Mouse (Mus musculus) hindlimb bud, embryonic 11.5 days (tissue): ENCODE measurements around the gene Chst3.
"Not testable (repeated sequence)": the region's sequence is repeated elsewhere in the genome, so short reads cannot be mapped to it uniquely, and the experiment has no call there.

Source experiments
- DNase-seq: peaks from one replicate; pipeline ENCODE4 v3.0.0-alpha.2; 2012; ENCODE audit warnings: low read depth, low spot score; ENCODE audit errors: extremely low spot score

The Chst3 gene

DNA sequence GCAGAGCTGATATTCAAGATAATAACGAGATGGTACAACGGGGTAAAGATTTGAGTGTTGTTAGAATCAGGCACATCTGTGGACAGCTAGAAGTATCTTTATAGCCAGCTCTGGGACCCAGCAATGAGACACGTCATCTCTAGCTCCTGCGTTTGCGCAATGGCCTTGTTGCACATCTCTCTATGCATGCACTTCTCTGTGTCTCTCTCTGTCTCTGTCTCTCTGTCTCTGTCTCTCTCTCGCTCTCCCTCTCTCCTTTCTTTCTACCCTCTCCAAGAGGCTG, 56.1 kb downstream of the Chst3 start:
- no peak for DNase-seq

DNA sequence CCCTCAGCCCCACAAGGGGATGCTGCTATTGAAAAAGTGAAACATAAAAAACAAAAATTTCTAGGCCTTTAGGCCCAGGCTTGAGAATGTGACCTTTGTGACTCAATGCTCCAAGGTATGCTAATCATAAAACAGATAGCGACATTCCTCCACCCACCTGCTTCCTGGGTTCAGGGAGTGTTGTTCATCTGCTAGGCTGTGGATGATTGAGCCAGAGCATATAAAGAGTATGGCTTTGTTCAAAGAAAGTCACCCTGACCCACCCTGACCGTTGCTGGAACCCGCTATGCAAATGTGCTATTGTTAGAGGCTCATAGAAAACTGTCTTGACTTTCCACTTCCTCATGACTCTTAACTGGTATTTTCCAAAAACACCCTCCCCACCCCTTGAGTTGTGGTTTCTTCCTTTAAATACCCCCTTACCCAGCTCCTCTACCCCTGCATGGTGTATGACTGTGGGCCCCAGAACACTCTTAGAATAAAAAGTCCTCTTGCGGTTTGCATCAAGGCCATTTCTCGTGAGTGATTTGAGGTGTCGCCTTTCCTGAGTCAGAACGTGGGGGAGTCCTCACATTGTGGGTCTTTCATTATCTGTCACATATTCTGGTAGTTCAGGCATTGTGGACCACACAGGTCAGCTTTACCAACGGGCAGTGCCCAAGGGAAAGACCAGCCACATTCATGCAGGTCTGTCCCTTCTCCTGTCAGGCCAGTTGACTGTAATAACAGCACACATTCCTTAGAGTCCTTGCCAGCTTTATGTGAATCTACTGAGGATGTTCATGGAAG, 56.7 kb downstream of the Chst3 start:
- not testable (repeated sequence) for DNase-seq

DNA sequence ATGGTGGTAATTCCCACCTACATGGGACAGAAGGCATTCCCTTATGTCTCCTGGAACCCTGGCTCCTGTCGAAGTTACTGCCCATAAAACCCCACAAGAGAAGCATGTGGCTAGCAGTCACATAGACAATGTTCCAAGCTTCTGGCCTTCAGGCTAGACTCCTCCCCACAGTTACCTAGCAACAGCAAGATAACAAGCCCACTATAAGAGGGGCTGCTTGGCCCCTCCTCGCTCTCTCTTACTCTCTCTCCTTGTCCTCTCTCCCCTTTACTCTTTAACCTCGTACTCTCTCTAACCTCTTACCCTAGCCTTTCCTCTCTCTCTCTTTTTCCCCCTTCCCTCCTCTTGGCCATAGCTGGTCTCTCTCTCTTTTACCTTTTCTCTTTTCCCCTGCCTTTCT, 57.7 kb downstream of the Chst3 start:
- not testable (repeated sequence) for DNase-seq

DNA sequence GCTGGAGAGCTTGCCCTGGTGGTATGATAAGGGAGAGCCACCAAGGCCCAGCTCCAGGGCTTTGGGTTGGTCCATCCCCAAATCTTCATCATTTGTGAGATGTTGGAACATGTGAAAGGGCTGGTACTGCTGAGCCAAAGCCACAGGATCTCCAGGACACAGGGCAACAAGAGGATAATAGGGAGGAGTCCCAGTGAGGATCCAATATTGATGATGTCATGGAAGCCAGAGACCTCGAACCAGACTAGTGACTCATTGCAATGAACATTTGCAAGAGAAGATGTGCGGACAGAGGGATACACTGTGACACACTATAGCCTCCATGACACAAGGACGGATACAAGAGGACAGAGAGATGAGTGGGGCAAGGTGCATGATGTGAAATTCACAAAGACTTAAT, 60.9 kb downstream of the Chst3 start:
- DNase-seq, result no peak

DNA sequence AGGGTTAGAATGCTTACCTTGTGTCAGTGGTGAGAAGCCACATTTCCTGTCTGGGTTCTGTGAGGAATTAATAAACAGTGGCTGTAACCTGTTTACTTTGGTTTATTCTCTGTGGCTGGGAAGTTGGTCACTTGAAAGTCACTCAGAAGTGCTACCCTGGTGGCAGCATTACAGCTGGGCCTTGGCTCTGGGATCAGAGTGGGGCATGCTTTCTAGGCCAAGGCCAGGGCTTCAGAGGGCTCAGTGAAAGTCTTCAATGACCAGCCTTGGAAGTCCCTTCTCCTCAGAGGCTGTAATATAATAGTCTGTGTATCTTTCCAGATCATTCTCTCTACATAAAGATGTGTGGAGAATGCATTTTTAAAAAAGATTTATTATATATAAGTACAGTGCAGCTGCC, 63.0 kb downstream of the Chst3 start:
- no peak for DNase-seq

DNA sequence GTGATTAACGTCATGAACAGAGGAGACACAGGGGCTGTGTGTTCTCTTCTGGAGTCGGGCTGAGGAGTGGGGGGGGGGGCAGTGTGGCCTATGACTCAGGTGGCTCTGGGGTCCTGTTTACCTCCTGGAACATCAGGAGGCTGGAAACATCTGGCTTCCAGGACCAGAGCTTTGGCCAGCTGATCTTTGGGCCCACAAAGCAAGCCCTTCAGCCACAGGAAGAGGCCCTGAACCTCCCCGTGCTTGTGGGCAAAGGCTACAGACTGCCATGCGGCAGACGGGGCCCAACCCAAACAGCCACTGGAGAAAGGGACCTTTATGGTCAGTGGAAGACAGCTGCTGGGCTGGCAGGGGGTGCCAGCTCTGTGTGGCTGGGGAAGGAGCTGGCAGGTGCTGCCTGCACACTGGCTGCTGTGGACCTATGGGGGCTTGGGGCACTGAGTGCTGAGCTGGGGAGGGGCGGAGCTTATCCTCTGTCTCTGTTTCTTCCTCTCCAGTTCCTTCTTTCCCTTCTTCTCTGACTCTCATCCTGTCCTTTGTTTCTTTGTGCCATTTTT, 67.9 kb downstream of the Chst3 start:
- DNase-seq, result no peak

DNA sequence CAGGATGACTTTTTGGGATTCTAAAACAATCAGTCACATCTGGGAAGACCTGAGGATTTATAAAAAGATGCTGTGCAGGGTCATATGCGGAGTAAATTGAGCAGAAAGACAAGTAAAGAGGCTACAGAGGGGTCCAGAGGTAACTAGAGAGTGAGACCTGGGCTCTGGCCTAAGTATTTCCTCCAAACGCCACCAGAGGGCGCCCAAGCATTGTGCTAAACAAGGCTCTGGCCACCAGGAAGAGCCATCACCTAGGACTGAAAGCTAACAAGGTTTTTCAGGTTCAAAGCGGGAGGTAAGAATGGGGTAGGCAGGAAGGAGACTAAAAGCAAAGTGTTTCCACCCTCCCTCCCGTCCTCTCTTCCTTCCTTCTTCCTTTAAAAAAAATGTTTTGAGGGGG, 71.0 kb downstream of the Chst3 start:
- DNase-seq, result peak; percentile 71

DNA sequence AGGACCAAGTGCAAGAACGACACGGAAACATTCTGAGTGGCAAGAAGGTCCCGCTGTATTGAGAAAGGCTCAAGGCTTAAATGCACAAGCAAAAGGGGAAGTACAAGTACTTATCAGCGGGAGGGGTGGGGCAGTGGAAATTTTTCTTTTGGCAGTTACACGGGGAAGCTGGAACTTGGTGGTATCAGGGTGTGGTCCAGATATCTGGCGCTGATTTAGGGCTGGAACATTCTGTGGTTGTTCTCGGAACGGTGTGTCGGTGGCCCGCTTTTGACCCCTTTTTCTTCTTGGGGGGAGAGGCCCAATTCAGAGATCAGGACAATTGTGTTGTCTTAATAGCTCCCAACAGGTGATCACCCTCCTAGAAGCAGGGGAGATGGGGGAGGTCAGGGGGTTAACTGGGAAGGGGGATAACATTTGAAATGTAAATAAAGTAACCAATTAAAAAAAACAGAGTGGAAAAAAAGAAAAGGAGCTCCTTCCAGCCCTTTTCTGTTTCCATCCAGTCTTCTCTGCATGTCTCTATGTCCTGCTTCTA, 71.5 kb downstream of the Chst3 start:
- DNase-seq, result not testable (repeated sequence)

DNA sequence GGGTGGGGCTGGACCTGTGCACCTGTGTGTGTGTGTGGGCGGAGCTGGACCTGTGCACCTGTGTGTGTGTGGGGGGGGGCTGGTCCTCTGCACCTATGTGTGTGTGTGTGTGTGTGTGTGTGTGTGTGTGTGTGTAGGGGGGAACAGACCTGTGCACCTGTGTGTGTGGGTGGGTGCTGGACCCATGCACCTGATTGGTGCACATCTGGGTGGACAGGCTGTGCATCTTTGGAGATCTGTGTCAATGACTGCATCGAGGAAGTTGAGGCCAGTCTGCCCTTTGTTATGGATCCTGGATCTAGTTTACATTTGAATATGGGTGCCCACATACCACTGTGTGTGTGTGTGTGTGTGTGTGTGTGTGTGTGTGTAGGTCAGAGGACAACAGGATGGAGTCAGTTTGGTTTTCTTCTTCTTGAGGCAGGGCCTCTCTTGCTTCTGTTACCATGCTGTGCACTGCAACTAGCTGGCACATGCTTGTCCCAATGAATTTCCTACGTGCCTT, 77.4 kb downstream of the Chst3 start:
- DNase-seq, result no peak

DNA sequence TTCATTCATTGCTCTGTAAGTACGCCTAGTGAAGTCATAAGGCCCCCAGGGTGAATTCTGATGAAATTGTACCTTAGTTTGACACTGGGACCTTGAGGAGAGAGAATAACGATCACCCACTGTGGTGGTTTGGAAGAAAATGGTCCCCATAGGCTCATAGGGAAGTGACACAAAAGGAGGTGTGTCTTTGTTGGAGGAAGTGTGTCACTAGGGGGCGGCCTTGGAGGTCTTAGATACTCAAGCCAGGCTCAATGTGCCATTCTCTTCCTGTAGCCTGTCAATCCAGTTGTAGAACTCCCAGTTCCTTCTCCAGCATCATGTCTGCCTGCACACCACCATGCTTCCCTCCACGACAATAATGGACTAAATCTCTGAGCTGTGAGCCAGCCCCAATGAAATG, 78.3 kb downstream of the Chst3 start:
- no peak for DNase-seq

DNA sequence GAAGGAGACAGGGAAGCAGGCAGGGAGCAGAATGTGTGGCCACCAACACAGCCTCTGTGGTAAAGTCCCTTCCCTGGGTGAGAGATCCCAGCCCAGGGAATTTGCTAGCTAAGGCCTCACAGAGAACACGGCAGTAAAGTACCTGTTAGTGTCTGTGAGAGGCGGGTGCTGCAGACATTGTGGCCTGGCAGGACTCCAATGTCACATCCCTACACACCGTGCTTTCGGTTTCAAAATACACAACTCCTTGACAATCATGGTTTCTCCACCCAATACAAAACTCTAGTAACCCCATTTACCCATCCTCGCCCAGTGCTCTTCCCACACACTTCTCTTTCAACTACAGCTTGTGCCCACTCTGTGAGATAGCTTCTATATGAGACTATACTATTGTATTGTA, 80.4 kb downstream of the Chst3 start:
- DNase-seq, result no peak

DNA sequence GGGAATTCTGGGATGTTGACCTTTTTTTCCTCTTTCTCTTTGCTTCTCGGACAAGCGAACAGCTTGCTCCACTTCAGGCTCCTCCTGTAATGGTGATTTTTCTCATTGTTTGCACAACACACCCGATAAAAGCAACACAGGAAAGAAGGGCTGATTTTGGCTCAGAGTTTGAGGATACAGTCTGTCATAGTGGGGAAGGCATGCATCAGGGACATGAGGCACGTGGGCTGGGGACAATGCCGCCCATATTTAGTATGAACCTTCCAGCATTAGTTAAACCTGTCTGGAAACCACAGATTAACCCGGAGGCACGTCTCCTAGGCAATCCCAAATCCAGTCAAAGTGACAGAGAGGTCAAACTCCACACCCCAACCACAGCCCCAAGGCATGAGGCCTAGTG, 82.1 kb downstream of the Chst3 start:
- DNase-seq, result no peak

DNA sequence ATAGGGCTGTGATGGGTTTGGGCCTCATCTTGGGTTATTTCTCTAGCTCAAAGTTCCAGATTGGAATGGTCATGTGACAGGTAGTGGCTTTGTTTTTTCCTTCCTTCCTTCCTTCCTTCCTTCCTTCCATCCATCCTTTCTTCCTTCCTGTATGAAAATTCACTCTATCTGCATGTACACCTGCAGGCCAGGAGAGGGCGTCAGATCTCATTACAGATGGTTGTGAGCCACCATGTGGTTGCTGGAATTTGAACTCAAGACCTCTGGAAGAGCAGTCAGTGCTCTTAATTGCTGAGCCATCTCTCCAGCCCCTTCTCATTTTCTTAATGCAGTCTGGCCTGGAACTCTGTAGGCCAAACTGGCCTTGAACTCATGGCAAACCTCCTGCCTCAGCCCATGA, 83.0 kb downstream of the Chst3 start:
- DNase-seq, result not testable (repeated sequence)

DNA sequence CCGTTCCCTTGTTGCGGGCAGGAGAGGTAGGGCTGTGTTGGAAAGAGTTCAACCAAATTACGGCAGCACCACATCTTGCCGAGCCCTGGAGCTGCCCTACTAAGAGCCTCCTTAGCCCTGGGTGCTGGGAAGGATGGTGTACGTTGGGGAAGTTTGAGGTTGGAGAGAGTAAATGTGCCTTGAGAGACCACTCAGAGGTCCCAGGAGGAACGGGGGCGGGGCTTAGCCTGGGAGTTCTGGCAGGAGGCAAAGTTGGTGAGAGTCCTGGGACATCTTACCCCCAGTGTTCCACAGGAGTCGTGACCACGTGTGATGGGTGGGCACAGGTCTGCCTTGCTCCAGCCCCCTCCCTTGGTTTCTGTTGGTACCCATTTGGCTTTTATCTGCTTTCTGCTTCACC, 84.9 kb downstream of the Chst3 start:
- no peak for DNase-seq

DNA sequence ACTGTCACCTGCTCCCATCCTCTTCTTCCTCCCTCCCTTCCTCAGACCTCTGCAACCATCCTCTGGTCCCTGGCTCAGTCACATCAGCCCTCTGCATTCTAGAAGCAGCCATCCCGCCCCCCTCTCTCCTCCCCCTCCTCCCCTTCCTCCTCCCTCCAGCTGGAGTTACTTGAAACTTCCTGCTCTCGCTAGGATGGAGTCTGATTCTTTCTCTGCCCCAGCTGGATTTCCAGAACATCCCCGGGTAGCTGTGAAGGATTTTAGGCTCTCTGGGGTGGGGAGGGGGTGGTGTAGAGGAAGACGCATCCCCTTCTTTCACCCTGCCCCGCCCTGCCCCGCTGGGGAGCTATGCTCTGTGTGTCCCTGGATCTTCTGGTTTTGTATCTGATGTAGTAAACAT, 85.6 kb downstream of the Chst3 start:
- no peak for DNase-seq
